Mouse (Mus musculus) c-Kit-positive CD71-positive TER-119-positive erythroid progenitor cells, embryonic 14.5 days (primary cell): ENCODE measurements around the gene Wfdc18.

Experiments used
- DNase-seq: peaks from one replicate; pipeline ENCODE4 v3.0.0-alpha.2; 2013; ENCODE audit warnings: low spot score

Gene Wfdc18

GRCm38 (mm10) chr11:83743525-83743924, 34.7 kb downstream of the Wfdc18 start:
- DNase-seq, result no peak

- DNase-seq, result no peak
Measured at GRCm38 (mm10) chr11:83746152-83746551, 37.3 kb downstream of the Wfdc18 start.

GRCm38 (mm10) chr11:83746681-83747080, 37.9 kb downstream of the Wfdc18 start, which contains the start of gene Wfdc21:
Gene Wfdc21, plus strand, starts transcription at chr11:83746940.
- DNase-seq, result no peak

DNA sequence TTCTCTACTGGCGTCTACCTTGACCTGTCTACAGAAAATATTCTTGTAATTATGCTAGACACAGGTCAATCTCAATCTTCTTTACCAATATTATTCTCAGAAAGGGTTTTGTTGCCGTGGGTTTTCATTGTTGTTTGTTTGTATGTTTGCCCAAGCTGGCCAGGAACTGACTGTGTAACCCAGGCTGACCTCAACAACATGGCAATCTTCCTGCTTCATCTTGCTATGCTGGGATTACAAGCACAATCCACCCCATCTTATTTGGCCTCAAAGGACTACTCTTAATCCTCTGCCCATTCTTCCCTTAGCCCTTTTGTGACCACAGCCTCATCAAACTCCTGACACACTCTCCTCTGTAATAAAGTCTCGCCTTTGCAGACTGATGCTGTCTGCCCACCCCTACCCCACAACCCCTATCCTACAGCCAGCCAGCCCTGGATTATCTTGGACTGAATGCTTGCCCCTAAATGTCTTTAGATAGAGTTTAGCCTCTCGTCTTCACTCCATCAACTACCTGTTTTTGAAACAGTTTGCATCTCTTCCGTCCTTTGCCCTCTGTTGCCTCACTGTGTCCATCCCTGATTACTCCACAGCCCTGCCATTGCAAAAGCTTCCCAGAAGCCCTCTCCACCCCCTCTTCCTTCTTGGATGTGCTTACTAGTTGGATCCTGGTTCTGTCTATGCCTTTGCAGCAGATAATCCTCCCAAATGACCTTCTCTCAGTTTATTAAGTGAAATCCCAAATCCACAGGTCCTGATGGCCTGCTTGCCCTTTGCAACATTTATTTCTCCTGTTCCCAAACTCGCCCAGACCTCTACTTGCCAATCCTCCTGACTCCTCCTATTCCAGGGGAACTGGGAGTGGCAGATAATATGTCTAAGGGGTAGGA, 38.8 kb downstream of the Wfdc18 start:
- DNase-seq, result no peak

GRCm38 (mm10) chr11:83753581-83754181, 44.9 kb downstream of the Wfdc18 start, which contains the start of gene Heatr6:
Gene Heatr6, plus strand, starts transcription at chr11:83753696.
- peak; percentile 85 for DNase-seq

GRCm38 (mm10) chr11:83754227-83754626, 45.4 kb downstream of the Wfdc18 start:
- DNase-seq, result no peak
